Mouse (Mus musculus) spleen, adult 12 weeks (tissue): ENCODE results near the gene Clpp.

ENCODE experiments used
- DNase-seq: peaks from one replicate; pipeline ENCODE4 v3.0.0; 2022; ENCODE audit warnings: low spot score

Gene Clpp

GRCm38 (mm10) chr17:56988441-56988840 lies 1.7 kb upstream of the Clpp start:
- DNase-seq: no peak

- no peak for DNase-seq
These were observed 1.1 kb upstream of the Clpp start for GRCm38 (mm10) chr17:56988921-56989430.

GRCm38 (mm10) chr17:56989467-56990114 lies 514 bp upstream of the Clpp start:
- DNase-seq: no peak

- DNase-seq: no peak
These were observed 861 bp downstream of the Clpp start for GRCm38 (mm10) chr17:56990966-56991365.

DNA sequence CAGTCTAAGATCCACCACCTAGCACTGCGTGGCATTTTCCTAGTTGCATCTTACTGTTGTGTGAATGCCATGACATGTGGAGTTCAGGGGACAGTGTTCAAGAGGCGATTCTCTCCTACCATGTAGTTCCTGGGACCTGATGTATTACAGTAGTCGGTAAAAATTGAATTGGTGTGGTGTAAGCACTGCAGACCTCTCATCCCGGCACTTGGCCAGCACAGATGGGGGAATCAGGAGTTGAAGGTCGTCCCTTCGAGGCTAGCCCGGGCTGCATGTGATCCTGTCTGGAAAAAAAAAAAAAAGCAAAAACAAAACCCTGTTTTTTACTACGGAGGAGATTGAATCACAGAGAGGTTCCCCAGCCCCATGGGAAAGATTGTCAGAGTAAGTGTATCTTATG lies 4.9 kb downstream of the Clpp start:
- DNase-seq: no peak

DNA sequence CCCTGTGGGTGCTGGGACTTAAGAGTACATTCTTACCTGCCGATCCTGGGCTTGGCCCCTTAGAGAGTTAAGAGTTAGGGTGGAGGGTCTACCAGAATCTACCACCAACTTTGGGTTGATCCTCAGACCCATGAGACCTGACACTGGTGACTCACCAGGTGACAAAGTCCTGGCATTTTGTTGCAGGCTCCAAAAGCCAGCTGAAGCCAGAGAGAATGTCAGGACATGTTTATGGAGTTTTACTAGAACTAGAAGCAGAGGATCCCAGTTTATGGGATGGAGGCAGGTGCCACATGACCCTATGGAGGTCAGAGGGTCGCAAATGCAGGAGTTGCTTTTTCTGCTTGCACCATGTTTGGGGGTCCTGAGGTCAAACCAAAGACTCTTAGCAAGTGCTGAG lies 6.4 kb downstream of the Clpp start:
- no peak for DNase-seq

DNA sequence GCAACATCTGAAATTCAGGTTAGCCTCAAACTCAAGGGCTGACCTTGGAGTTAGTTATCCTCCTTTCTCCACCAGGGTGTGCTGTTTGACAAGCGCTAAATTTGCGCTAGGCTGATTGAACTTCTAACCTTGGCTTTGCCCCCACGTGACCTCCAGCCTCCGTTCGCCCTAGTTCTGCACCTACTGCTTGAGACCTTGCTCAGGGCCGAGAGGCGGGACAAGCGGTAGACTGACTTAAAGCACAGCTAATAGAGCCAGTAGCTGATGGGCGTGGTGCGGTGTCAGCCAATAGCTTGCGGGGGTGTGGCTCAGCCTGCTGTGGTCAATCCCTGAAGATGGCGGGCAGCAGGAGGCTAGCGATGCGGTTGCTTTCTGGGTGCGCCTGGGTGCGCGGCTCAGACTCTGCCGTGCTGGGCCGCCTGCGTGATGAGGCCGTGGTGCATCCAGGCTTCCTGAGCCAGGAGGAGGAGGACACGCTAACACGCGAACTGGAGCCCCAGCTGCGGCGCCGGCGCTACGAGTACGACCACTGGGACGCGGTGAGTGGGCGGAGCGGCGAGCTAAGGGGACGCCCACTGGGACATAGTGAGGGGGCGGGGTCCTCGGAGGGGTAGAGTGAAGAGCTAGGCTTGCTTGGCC lies 7.0 kb downstream of the Clpp start, which contains the start of gene Alkbh7:
Gene Alkbh7, plus strand, starts transcription at position 311 of the 639 bp plus-strand sequence.
- peak; percentile 92 for DNase-seq

DNA sequence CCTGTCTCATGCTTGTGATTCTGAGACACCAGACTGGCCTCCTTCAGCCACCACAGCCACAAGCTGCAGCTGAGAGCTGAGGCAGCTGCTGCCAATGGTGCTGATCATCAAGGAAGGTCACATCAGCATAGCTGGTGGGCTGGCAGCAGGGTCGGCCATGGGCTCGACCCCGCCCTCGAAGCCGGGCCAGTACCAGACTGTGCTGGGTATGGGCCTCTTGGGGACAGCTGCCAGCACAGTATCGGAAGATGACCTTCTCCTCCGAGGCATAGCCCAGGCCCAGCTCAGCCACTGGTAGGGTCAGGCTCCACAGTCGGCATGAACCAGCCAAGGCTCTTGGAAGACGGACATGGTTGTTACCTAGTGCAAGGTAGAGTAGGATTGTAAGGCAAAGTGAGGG lies 9.3 kb downstream of the Clpp start:
- no peak for DNase-seq

DNA sequence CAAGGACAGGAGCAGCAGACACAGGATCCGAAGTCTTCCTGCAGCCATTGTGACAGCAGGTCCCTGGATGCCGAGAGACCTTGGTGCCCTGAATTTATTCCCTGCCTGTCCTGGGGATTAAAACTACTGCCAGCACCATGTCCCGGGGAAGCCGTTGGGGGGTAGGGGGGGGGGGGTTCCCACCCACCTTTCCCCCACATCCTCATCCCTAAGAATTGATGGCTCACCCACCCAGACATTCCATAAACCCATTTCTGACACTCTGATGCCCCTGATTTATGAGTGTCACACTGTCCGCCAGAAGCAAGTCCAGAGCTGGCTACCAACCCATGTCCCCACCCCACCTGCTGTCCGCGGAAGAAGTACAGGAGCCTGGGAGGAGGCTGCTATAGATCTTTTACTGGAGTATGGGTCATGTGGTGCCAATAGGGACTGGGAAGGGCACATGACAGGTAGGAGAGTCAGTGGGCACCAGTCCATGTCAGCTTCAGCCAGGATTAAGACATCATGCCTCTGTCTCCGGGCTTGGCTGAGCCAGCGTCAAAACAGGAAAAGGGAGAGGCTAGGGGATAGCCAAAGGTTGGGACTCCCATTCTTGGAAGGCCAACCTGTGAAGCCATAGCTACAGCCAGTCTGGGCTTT lies 10.0 kb downstream of the Clpp start, which contains the start of gene Pspn:
Gene Pspn, minus strand, starts transcription at position 51 of the 642 bp plus-strand sequence.
- no peak for DNase-seq

GRCm38 (mm10) chr17:57001228-57001627 lies 11.1 kb downstream of the Clpp start:
- DNase-seq: no peak

GRCm38 (mm10) chr17:57003994-57004393 lies 13.9 kb downstream of the Clpp start:
- DNase-seq: no peak

DNA sequence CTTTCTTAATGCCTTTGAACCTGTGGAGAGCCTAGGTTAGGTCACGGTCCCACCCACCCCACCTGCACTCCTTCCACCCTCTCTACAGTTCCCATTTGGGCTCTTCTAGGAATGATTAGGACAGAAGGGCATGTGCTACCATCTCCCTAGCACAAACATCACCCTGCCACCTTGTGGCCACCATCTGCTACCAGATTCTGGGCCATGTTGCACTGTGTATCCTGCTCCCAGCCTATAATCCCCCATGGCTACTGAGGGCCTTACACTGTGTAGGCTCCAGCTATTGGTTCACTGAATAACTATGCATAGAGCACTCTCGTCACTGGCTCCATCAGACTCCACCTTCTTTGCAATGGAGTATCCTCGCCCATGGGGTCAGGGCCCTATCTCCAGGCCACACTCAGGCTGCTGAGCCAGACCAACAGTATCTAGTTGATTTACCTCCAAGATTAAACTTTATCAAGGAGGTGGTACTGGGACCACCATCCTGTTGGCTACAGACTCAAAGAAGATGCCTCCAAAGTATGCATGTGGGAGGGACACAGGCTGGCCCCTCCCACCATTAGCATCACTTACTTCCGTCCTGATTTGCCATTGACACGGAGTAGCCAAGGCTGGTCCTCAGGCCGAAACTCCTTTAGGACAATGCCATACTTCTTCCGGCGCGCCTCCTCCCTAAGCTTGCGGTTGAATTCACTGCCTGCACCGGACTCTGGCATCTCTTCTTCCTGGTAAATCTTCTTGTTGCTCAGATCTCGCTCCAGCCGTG lies 17.2 kb downstream of the Clpp start:
- DNase-seq: no peak

DNA sequence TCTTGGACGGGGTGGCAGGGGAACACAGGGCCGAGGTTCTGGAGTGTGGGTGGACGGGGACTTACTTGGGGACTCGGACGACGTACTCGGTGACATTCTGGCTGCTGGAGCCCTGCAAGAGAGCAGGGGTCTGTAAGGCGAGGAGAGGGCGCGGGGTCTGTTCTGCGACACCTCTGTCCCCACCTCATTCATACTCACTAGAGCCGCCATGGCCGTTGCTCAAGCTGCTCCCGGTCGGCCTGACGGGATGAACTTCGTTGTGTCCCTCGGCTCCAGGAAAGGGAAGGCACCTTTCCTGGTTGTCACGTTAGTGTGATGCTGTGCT lies 20.8 kb downstream of the Clpp start:
- no peak for DNase-seq

- peak; percentile 79 for DNase-seq
These were observed 21.4 kb downstream of the Clpp start, which contains the start of the genes Gtf2f1 and Gm17949 for GRCm38 (mm10) chr17:57011236-57012141. TSS of gene Gtf2f1 (minus strand) at chr17:57011288. TSS of gene Gm17949 (plus strand) at chr17:57011469.

- DNase-seq: no peak
These were observed 22.2 kb downstream of the Clpp start for GRCm38 (mm10) chr17:57012245-57012795.

DNA sequence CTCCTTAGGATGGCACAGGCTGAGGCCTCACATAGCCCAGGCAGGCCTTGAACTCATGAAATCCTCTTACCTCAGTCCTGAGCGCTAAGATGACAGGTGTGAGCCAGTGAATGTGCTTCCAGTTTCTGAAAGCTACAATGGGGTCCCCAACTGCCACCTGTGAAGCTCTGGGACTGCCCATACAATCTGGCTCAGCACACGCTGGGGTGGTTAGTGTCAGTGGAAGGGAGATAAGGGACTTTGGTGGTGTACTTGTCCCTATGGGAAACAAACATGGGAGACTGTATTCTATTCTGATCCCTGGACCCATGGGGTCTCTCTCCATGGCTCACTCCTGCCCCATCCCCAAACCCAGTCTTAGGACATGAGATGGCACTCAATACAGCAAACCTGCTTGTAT lies 29.6 kb downstream of the Clpp start:
- peak; percentile 21 for DNase-seq

GRCm38 (mm10) chr17:57020960-57021359 lies 30.9 kb downstream of the Clpp start:
- no peak for DNase-seq

DNA sequence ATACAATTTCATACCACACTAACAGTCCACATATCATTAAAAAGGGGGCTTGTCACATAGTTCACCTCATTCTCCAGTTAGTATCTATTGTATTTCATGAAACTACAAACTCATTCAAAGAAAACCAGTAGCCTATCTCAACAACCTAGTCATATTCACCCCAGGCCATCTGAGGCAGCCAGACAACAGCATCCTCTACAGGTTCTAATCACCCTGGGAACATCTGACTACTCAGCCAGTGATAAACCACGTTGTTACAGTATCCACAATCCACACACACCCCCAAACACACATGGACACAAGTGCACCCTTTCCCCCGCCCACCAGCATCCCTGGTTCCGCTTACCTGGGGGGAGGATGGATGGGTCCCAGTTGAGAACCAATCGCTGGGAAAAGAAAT lies 37.4 kb downstream of the Clpp start:
- DNase-seq: no peak

DNA sequence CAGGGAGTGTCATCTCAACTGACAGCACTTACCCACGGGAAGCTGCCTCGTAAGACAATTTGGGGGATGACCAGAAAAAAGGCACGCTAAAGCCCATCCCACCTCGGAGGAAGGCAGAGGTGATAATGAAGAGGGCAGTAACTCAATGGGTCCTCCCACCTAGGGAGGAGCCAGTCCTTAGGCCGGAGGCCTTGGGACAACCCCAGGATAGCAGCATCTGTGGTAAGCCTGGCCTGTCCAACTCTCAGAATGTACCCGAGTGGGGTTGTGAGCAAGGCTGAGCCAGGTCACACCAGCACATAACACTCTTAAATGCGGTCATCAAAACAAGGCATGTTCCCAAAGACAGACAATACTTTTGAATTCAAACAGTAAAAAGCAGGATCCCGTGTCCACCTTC lies 39.6 kb downstream of the Clpp start:
- peak; percentile 49 for DNase-seq

- no peak for DNase-seq
These were observed 41.0 kb downstream of the Clpp start, which contains the start of gene Khsrp for GRCm38 (mm10) chr17:57030931-57031660. TSS of gene Khsrp (minus strand) at chr17:57031522.
